ENCODE assay signal across 16 mouse cellular contexts in the genomic region with DNA sequence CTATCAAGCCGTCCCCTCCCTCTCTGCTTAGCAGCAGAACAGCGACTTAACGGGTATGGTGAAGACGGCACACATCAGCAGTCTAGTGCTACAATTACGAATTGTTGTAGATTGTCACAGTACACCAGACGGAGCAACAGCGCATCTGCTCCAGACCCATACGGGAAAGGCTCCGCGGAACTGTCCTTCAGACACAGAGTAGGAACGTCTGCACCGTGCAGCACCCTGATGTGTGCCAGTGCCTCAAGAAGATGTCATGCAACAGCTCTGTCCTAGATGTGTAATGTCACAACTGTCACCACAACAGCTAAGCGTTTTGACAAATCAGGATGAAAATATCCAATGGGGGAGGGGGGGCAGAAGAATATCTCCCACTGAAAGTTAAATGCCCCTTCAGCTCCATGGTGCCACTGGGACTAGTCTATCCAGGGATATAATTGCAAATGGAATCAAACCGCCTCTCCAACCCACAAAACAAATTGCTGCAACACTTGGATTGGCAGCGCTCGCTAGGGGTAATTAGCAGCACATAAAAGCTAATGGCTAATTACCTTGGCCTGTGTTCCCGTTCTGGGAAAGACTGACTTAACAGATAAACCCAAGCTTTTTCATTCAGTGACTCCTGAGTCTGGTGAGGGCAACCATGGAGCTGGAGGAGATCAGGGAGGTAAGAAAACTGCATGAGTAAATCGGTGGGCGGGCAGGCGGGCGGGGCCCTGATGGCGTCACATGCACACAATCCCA.
DNase-seq lines count a peak whose midpoint lies in the region; ATAC-seq and TF ChIP-seq lines count a peak whose summit lies in the region.
"Had no signal": no experiment of that assay in that cellular context is flagged by ENCODE, and none has a peak within 500 bp of the region (broad histone marks: within the 10 kb centered on the region; RNA-seq: fewer than 3 reads in every experiment).

No protein-coding gene starts in this region.

- TF ChIP-seq CTCF in kidney, adult 2 months (conservative IDR thresholded peaks at IDR 0.05; ENCODE audit: insufficient read depth, insufficient read length, low read depth, low read length) = no peak

- no peak overlapping the region for H3K27ac ChIP-seq in kidney, adult 2 months (ENCODE audit: insufficient read depth, low read depth, low read length)
- H3K27ac ChIP-seq in kidney, embryonic 16.5 days (ENCODE audit: low read length) = no peak overlapping the region
- H3K27ac ChIP-seq in forebrain, embryonic 16.5 days (ENCODE audit: low read length) = no peak overlapping the region
- H3K27ac ChIP-seq: embryonic facial prominence, embryonic 10.5 days; midbrain, embryonic 10.5 days had no signal

- 72% methylated on average over 22 of the region's 22 CpGs for WGBS in kidney, adult 2 months
- WGBS in kidney, embryonic 16.5 days = 67% methylated on average over 22 of the region's 22 CpGs
- WGBS in forebrain, embryonic 16.5 days = 41% methylated on average over 22 of the region's 22 CpGs

- no peak overlapping the region for H3K4me2 ChIP-seq in kidney, embryonic 16.5 days (replicated peaks; ENCODE audit: low read depth, low read length)
- H3K4me2 ChIP-seq in forebrain, embryonic 16.5 days (ENCODE audit: low read length) = peak overlapping the region; percentile 31
- H3K4me2 ChIP-seq: liver, embryonic 11.5 days had no signal

- peak; percentile 33 for DNase-seq in kidney, adult 2 months
- DNase-seq in brain, adult 2 months (ENCODE audit: low read depth, low spot score) = peak; percentile 15
- DNase-seq in layer of hippocampus, adult 9-11 months = peak; percentile 8
- no peak for DNase-seq in yolk sac, embryonic 10.5 days (ENCODE audit: low spot score)
- DNase-seq in Muller cell, postnatal 12 days (ENCODE audit: inconsistent ontology term) = no peak
- DNase-seq in lung, adult 18-20 months = no peak
- DNase-seq: cerebellum, postnatal 10 days; heart, adult 11 months; lung, postnatal 14 days; thymus, postnatal 36 days had no signal

- no peaks in the 10 kb centered on the region for H3K4me1 ChIP-seq in kidney, adult 2 months (ENCODE audit: control insufficient read depth, insufficient read depth, low read length)
- H3K4me1 ChIP-seq in kidney, embryonic 16.5 days (ENCODE audit: insufficient read depth, low read length) = no peaks in the 10 kb centered on the region
- H3K4me1 ChIP-seq in forebrain, embryonic 16.5 days (replicated peaks; ENCODE audit: control insufficient read depth, insufficient read depth, low read length) = peaks cover 10% of the 10 kb centered on the region
- H3K4me1 ChIP-seq: midbrain, embryonic 10.5 days had no signal

- no peaks in the 10 kb centered on the region for H3K27me3 ChIP-seq in kidney, adult 2 months (replicated peaks; ENCODE audit: control insufficient read depth, insufficient read depth, low read length)
- H3K27me3 ChIP-seq in kidney, embryonic 16.5 days (ENCODE audit: insufficient read depth, low read length) = no peaks in the 10 kb centered on the region
- no peaks in the 10 kb centered on the region for H3K27me3 ChIP-seq in forebrain, embryonic 16.5 days (replicated peaks; ENCODE audit: control insufficient read depth, insufficient read depth, low read length)

- H3K4me3 ChIP-seq in kidney, adult 2 months (ENCODE audit: insufficient read depth, low read depth, low read length) = no peak overlapping the region
- H3K4me3 ChIP-seq in kidney, embryonic 16.5 days (ENCODE audit: low read length) = no peak overlapping the region
- H3K4me3 ChIP-seq in forebrain, embryonic 16.5 days (replicated peaks; ENCODE audit: low read length) = no peak overlapping the region; the same call in 1 of the 2 replicates
- H3K4me3 ChIP-seq: embryonic facial prominence, embryonic 10.5 days; midbrain, embryonic 10.5 days had no signal

- no peak for ATAC-seq in kidney, embryonic 16.5 days (ENCODE audit: low FRiP score, low TSS enrichment)
- peak; percentile 84 for ATAC-seq in forebrain, embryonic 16.5 days
- ATAC-seq: intestine, embryonic 16.5 days had no signal

- no peaks in the 10 kb centered on the region for H3K36me3 ChIP-seq in kidney, adult 2 months (ENCODE audit: control insufficient read depth, insufficient read depth, low read length)
- no peaks in the 10 kb centered on the region for H3K36me3 ChIP-seq in kidney, embryonic 16.5 days (ENCODE audit: insufficient read depth, low read length)
- no peaks in the 10 kb centered on the region for H3K36me3 ChIP-seq in forebrain, embryonic 16.5 days (ENCODE audit: control insufficient read depth, insufficient read depth)
- H3K36me3 ChIP-seq: embryonic facial prominence, embryonic 10.5 days; midbrain, embryonic 10.5 days had no signal

- no peaks in the 10 kb centered on the region for H3K9me3 ChIP-seq in kidney, embryonic 16.5 days (ENCODE audit: low read length)
- H3K9me3 ChIP-seq in forebrain, embryonic 16.5 days (ENCODE audit: control insufficient read depth, low read length) = no peaks in the 10 kb centered on the region
- H3K9me3 ChIP-seq: embryonic facial prominence, embryonic 10.5 days; midbrain, embryonic 10.5 days had no signal

- no peak overlapping the region for H3K9ac ChIP-seq in kidney, embryonic 16.5 days (replicated peaks; ENCODE audit: low read length)
- 0 out of 2 replicates have a peak overlapping the region, but pooled peaks have one; percentile 13 for H3K9ac ChIP-seq in forebrain, embryonic 16.5 days (replicated peaks; ENCODE audit: low read depth, low read length)

- TF ChIP-seq POLR2A in kidney, adult 2 months (IDR thresholded peaks at IDR 0.05; ENCODE audit: low read depth, low read length) = no peak

Comparison
In these comparisons a context has a peak if more than half of its experiments do, and no peak if none do; other contexts are left out.
1. DNase-seq: peak in kidney, adult 2 months (single experiment), brain, adult 2 months (single experiment) and layer of hippocampus, adult 9-11 months (single experiment); none in yolk sac, embryonic 10.5 days (single experiment), Muller cell, postnatal 12 days (single experiment) and lung, adult 18-20 months (0 of 2).